Mouse (Mus musculus) CH12.LX (cell line): ENCODE measurements at regions not wholly inside any gene's neighbourhood (a gene's known extent, or its start where the extent isn't known, plus 50 kb on each side); places are given as distances from the start of the nearest gene placed in this dataset.

Source experiments
- DNase-seq: peaks from one replicate; pipeline ENCODE4 v3.0.0-alpha.2; 2013; ENCODE audit errors: extremely low read depth
- H3K27ac ChIP-seq: 2 replicates; pipeline ENCODE4 v1.5.1; 2012; ENCODE audit warnings: low read depth, mild to moderate bottlenecking, control low read depth, moderate library complexity; ENCODE audit not compliant: insufficient read depth
- H3K27me3 ChIP-seq: replicated peaks from 2 replicates; pipeline ENCODE3; 2012; ENCODE audit warnings: inconsistent platforms
- H3K36me3 ChIP-seq, 2 experiments: replicated peaks in 1 of 2; 2 replicates each; pipeline versions ENCODE3 to v1.6.1; 2012; ENCODE audit warnings: inconsistent platforms in 1 of 2, low read length in 1 of 2, mild to moderate bottlenecking in 1 of 2, mixed read lengths in 1 of 2, moderate library complexity in 1 of 2; ENCODE audit not compliant: control insufficient read depth in 1 of 2, insufficient read depth in 1 of 2
- H3K4me1 ChIP-seq, 2 experiments: 2 replicates each; pipeline ENCODE4 v1.6.1; 2012; ENCODE audit warnings: inconsistent platforms in 1 of 2, moderate library complexity in 1 of 2; ENCODE audit not compliant: insufficient read depth in 2 of 2, control insufficient read depth in 1 of 2
- H3K4me2 ChIP-seq: 2 replicates; pipeline ENCODE4 v1.6.1; 2012; ENCODE audit warnings: low read depth, mild to moderate bottlenecking, control low read depth; ENCODE audit not compliant: poor library complexity, insufficient read depth, severe bottlenecking
- H3K4me3 ChIP-seq, 3 experiments: fragments of 150-350 bp in 1 of 3; sonication (generic) in 1 of 3; replicated peaks in 1 of 3; 2 replicates each; pipeline versions ENCODE3 to v1.5.1; 2011 to 2012; ENCODE audit warnings: low read depth in 2 of 3, low read length in 2 of 3, mild to moderate bottlenecking in 2 of 3, moderate library complexity in 2 of 3, control low read depth in 1 of 3, improper control_type of control experiment in 1 of 3, inconsistent platforms in 1 of 3, mixed read lengths in 1 of 3; ENCODE audit not compliant: poor library complexity in 1 of 3
- H3K79me2 ChIP-seq: replicated peaks from 2 replicates; pipeline ENCODE4 v1.6.1; 2012; ENCODE audit warnings: mild to moderate bottlenecking, moderate library complexity; ENCODE audit not compliant: control insufficient read depth, poor library complexity, insufficient read depth, severe bottlenecking; ENCODE audit errors: extremely low read depth
- H3K9ac ChIP-seq: 2 replicates; pipeline ENCODE4 v1.6.1; 2012; ENCODE audit warnings: low read depth, mild to moderate bottlenecking, control low read depth, moderate library complexity; ENCODE audit not compliant: insufficient read depth
- H3K9me3 ChIP-seq: replicated peaks from 2 replicates; pipeline ENCODE3; 2012; ENCODE audit warnings: low read length, inconsistent platforms, mixed read lengths
- BHLHE40 ChIP-seq: IDR thresholded peaks from 2 replicates; pipeline ENCODE4 v1.6.1; 2011; ENCODE audit warnings: mild to moderate bottlenecking, low read depth, low read length, improper control_type of control experiment
- CTCF ChIP-seq, 2 experiments: IDR thresholded peaks in 1 of 2; conservative IDR thresholded peaks in 1 of 2; 2 replicates each; pipeline ENCODE4 v1.5.1; 2011 to 2012; ENCODE audit warnings: low read depth in 2 of 2, low read length in 2 of 2, improper control_type of control experiment in 1 of 2, inconsistent platforms in 1 of 2, mild to moderate bottlenecking in 1 of 2, moderate library complexity in 1 of 2
- ELF1 ChIP-seq: IDR thresholded peaks from 2 replicates; pipeline ENCODE4 v1.6.1; 2014; ENCODE audit warnings: low read depth, mild to moderate bottlenecking, inconsistent platforms, low read length, improper control_type of control experiment
- EP300 ChIP-seq: IDR thresholded peaks from 2 replicates; pipeline ENCODE4 v1.6.1; 2011; ENCODE audit warnings: low read length, improper control_type of control experiment
- HCFC1 ChIP-seq: IDR thresholded peaks from 2 replicates; pipeline ENCODE4 v1.6.1; 2012; ENCODE audit warnings: low read depth, mild to moderate bottlenecking, inconsistent platforms, low read length, improper control_type of control experiment
- IRF4 ChIP-seq: IDR thresholded peaks from 2 replicates; pipeline ENCODE4 v1.6.1; 2014; ENCODE audit warnings: low read depth, mild to moderate bottlenecking, inconsistent platforms, low read length, improper control_type of control experiment
- JUN ChIP-seq: IDR thresholded peaks from 2 replicates; pipeline ENCODE4 v1.6.1; 2011; ENCODE audit warnings: low read depth, mild to moderate bottlenecking, low read length, improper control_type of control experiment, moderate library complexity; ENCODE audit not compliant: insufficient read depth
- JUND ChIP-seq: conservative IDR thresholded peaks from 2 replicates; pipeline ENCODE4 v1.6.1; 2011; ENCODE audit warnings: low read depth, low read length, improper control_type of control experiment
- KAT2A ChIP-seq: IDR thresholded peaks from 2 replicates; pipeline ENCODE4 v1.6.1; 2012; ENCODE audit warnings: low read length, improper control_type of control experiment, inconsistent platforms; ENCODE audit not compliant: insufficient replicate concordance
- MAX ChIP-seq: IDR thresholded peaks from 2 replicates; pipeline ENCODE4 v1.6.1; 2011; ENCODE audit warnings: low read length, improper control_type of control experiment
- MXI1 ChIP-seq: IDR thresholded peaks from 2 replicates; pipeline ENCODE4 v1.6.1; 2011; ENCODE audit warnings: mild to moderate bottlenecking, low read depth, low read length, improper control_type of control experiment
- NELFE ChIP-seq: IDR thresholded peaks from 2 replicates; pipeline ENCODE4 v1.6.1; 2011; ENCODE audit warnings: low read depth, low read length, improper control_type of control experiment
- NRF1 ChIP-seq: IDR thresholded peaks from 2 replicates; pipeline ENCODE4 v1.6.1; 2014; ENCODE audit warnings: low read depth, mild to moderate bottlenecking, inconsistent platforms, low read length, improper control_type of control experiment, moderate library complexity
- PAX5 ChIP-seq: IDR thresholded peaks from 2 replicates; pipeline ENCODE4 v1.6.1; 2012; ENCODE audit warnings: low read length, inconsistent platforms, mixed read lengths
- POLR2A ChIP-seq: IDR thresholded peaks from 2 replicates; pipeline ENCODE4 v1.6.1; 2011; ENCODE audit warnings: low read depth, mild to moderate bottlenecking, improper control_type of control experiment, low read length
- RAD21 ChIP-seq: IDR thresholded peaks from 2 replicates; pipeline ENCODE4 v1.6.1; 2011; ENCODE audit warnings: low read depth, mild to moderate bottlenecking, low read length, improper control_type of control experiment, moderate library complexity
- RCOR1 ChIP-seq: conservative IDR thresholded peaks from 2 replicates; pipeline ENCODE4 v1.6.1; 2012; ENCODE audit warnings: low read depth, mild to moderate bottlenecking, inconsistent platforms, low read length, improper control_type of control experiment
- SMC3 ChIP-seq: IDR thresholded peaks from 2 replicates; pipeline ENCODE4 v1.6.1; 2011; ENCODE audit warnings: low read depth, low read length, improper control_type of control experiment
- TBP ChIP-seq: conservative IDR thresholded peaks from 2 replicates; pipeline ENCODE4 v1.6.1; 2011; ENCODE audit warnings: low read depth, low read length, improper control_type of control experiment
- TCF12 ChIP-seq: IDR thresholded peaks from 2 replicates; pipeline ENCODE4 v1.6.1; 2014; ENCODE audit warnings: low read depth, mild to moderate bottlenecking, inconsistent platforms, low read length, improper control_type of control experiment
- UBTF ChIP-seq: IDR thresholded peaks from 2 replicates; pipeline ENCODE4 v1.6.1; 2012; ENCODE audit warnings: low read depth, mild to moderate bottlenecking, inconsistent platforms, low read length, improper control_type of control experiment, moderate library complexity
- ZC3H11A ChIP-seq: IDR thresholded peaks from 2 replicates; pipeline ENCODE4 v1.6.1; 2012; ENCODE audit warnings: low read depth, mild to moderate bottlenecking, inconsistent platforms, low read length, improper control_type of control experiment
- ZKSCAN1 ChIP-seq: IDR thresholded peaks from 2 replicates; pipeline ENCODE4 v1.6.1; 2012; ENCODE audit warnings: low read depth, inconsistent platforms, low read length, improper control_type of control experiment, borderline replicate concordance
- dilution Hi-C: fragments of 300-500 bp; cut with MboI; formaldehyde crosslinking; loops from 2 replicates; pipeline ENCODE4 v1.14.3; 2020; ENCODE audit warnings: low sequenced_read_pairs; ENCODE audit not compliant: extremely low pct_unique_long_range_greater_than_20kb, extremely low pct_ligation_motif_present
- in situ Hi-C: fragments of 300-500 bp; cut with MboI; formaldehyde crosslinking; loops from 3 replicates; pipeline ENCODE4 v1.14.3; 2019; ENCODE audit warnings: low sequenced_read_pairs, low pct_ligation_motif_present, low pct_unique_long_range_greater_than_20kb, mixed read lengths

DNA sequence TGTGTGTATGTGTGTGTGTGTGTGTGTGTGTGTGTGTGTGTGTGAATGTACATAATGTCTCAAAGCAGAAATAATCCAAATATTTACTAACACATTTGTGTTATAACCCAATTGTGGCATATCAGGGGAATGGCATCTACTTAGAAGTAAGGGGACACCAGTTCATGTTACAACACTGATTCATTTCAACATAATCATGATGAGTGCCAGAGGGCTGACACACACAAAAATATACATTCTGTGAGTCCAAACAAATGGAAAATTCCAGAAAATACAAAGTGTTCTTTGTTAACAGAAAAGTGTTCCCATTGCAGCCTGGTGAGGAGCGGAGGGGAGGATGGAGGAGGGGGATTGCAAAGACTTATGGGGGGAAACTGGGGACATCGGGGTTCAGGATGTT is 648.9 kb upstream of the Fam160b2 start:
- Histone ChIP-seq H3K36me3 (no peaks in the 10 kb centered on the region), H3K9ac (no peak overlapping the region), H3K79me2 (no peaks in the 10 kb centered on the region), H3K4me3 (no peak overlapping the region), H3K4me1 (no peaks in the 10 kb centered on the region), H3K27me3 (peaks cover 13% of the 10 kb centered on the region), H3K9me3 (peaks cover 2% of the 10 kb centered on the region), H3K4me2 (no peak overlapping the region), H3K27ac (no peak overlapping the region)
- TF ChIP-seq BHLHE40 = no peak
- no peak for TF ChIP-seq ZC3H11A
- no peak for TF ChIP-seq ZKSCAN1
- TF ChIP-seq TCF12 = no peak
- TF ChIP-seq MAX = no peak
- TF ChIP-seq NELFE = no peak
- TF ChIP-seq POLR2A = no peak
- no peak for DNase-seq
- in situ Hi-C loops = no loop called here
- dilution Hi-C loops = no loop called here

DNA sequence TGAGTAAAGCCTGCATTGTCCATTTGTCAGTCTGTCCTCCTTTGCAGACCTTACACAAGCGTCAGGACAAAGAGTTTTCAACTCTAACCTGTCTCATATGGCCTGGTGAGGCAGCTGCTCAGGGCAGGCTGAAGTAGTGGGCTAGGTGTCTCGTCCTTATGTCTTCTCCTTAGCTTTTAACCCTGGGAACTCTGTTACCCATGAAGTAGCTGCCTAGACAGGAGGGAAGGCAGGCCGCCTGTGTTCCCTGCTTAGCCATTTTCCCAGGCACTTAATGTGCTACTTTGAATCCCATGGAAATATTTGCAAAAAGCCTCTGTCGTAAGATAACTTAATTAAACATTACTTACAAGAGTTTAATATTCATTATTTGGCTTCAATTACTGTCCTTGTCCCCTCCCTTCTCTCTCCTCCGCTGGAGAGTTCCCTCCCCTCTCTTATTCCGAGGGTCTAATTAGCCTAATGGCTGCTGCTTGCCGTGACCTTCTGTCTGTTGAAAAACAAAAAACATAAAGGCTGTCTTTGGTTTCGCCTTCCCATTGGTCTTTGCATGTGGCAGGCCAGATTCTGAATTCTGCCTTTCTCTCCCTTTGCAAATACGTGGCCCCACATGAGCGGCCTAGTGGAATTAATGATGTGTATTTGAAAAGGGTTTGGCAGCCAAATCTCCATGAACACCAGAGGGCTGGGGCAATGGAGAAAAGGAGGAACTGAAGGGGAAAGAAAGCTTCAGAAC is 642.2 kb upstream of the Fam160b2 start:
- Histone ChIP-seq H3K4me1 (no peaks in the 10 kb centered on the region), H3K4me2 (no peak overlapping the region), H3K79me2 (no peaks in the 10 kb centered on the region), H3K9ac (no peak overlapping the region), H3K36me3 (no peaks in the 10 kb centered on the region), H3K27ac (no peak overlapping the region), H3K4me3 (no peak overlapping the region), H3K9me3 (no peaks in the 10 kb centered on the region), H3K27me3 (peaks cover 22% of the 10 kb centered on the region)
- DNase-seq = no peak
- TF ChIP-seq HCFC1 (no peak), SMC3 (no peak), CTCF (conservative IDR thresholded peaks at IDR 0.05 in 1 of 2, IDR thresholded peaks at IDR 0.05 in 1 of 2; ENCODE audit: low read depth in 2 of 2, low read length in 2 of 2) (no peak), RCOR1 (no peak), ZC3H11A (no peak), PAX5 (no peak), NRF1 (no peak), JUN (no peak), TCF12 (no peak), NELFE (no peak), UBTF (no peak)
- dilution Hi-C loops (no loop called here), in situ Hi-C loops (no loop called here)

DNA sequence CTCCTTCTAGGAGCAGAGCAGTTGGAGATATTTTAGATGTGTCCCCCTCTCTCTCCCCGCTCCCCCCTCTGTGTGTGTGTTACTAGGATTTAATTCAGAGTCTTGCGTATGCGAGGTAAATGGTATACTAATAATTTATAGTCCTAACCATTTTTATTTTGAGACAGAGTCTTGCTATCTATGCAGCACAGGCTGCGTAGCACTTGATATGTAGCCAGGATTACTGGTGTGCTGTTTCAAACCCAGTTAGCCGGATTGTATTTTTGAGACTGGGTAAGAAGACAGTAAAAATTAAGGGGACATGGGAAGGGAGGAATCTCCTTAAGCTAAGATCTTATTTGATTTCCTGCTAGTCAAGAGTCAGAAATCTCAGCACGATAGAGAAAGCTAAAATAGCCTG is 636.6 kb upstream of the Fam160b2 start:
- Histone ChIP-seq H3K4me1 (no peaks in the 10 kb centered on the region), H3K9me3 (no peaks in the 10 kb centered on the region), H3K27me3 (peaks cover 21% of the 10 kb centered on the region), H3K9ac (no peak overlapping the region)
- TF ChIP-seq IRF4 (no peak), KAT2A (no peak), RCOR1 (no peak), RAD21 (no peak), EP300 (no peak), ELF1 (no peak), ZC3H11A (no peak), PAX5 (no peak), TBP (no peak), ZKSCAN1 (no peak), NRF1 (no peak), HCFC1 (no peak), JUND (no peak), CTCF (conservative IDR thresholded peaks at IDR 0.05 in 1 of 2, IDR thresholded peaks at IDR 0.05 in 1 of 2; ENCODE audit: low read depth in 2 of 2, low read length in 2 of 2) (no peak), NELFE (no peak), MXI1 (no peak), TCF12 (no peak)
- TF ChIP-seq, all 38 proteins: peak for 0
- dilution Hi-C loops (no loop called here), in situ Hi-C loops (no loop called here)
- Histone ChIP-seq H3K4me2 (no peak overlapping the region), H3K36me3 (no peaks in the 10 kb centered on the region), H3K4me3 (no peak overlapping the region), H3K27ac (no peak overlapping the region), H3K79me2 (no peaks in the 10 kb centered on the region)
- DNase-seq = no peak
